Mouse (Mus musculus): ENCODE data around the gene Gdf15.

GRCm38 (mm10) chr8:70601271-70601649 is 31.0 kb downstream of the Gdf15 start:
- TF ChIP-seq EP300 (optimal IDR thresholded peaks at IDR 0.05) (no peak), CTCF (IDR thresholded peaks at IDR 0.05; ENCODE audit: low read depth) (no peak)
